In the genomic region with DNA sequence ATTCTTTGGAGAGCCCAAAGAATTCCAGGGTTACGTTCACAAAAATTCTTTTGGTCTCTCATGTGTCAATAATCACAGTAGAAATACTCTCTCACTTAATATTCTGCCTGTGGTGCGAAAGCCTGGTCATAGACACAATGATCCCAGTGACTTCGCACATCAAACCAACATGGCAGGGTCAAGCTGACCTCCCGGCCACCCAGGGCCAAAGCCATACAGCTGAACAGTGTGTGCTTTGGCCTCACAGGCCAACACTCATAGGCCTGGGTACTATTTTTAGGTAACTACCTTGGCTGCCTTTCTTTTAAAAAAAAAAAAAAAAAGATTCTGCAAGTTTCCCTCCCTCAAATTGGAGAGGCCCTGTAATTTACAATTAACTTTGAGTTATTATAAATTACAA, we compare ENCODE assay signal across 24 mouse cellular contexts. TPM values are rescaled to one million over a fixed set of nuclear protein-coding genes. Genes with fewer than 3 reads are reported as not detected.
DNase-seq lines count a peak whose midpoint lies in the region; ATAC-seq and TF ChIP-seq lines count a peak whose summit lies in the region.
"Had no signal": no experiment of that assay in that cellular context is flagged by ENCODE, and none has a peak within 500 bp of the region (broad histone marks: within the 10 kb centered on the region; RNA-seq: fewer than 3 reads in every experiment).

No protein-coding gene starts in this region.

- no peak for TF ChIP-seq POLR2A in heart, adult 2 months (IDR thresholded peaks at IDR 0.05; ENCODE audit: insufficient read depth, low read depth, low read length)

- no peak overlapping the region for H3K4me2 ChIP-seq in heart, embryonic 15.5 days
- H3K4me2 ChIP-seq: embryonic facial prominence, embryonic 15.5 days; forebrain, embryonic 15.5 days; hindbrain, embryonic 14.5 days; limb, embryonic 12.5 days; liver, embryonic 11.5 days; midbrain, embryonic 11.5 days; neural tube, embryonic 15.5 days had no signal

- no peak for TF ChIP-seq CTCF in heart, adult 2 months (IDR thresholded peaks at IDR 0.05)

- H3K4me3 ChIP-seq in heart, adult 2 months = no peak overlapping the region
- no peak overlapping the region for H3K4me3 ChIP-seq in heart, embryonic 10.5 days
- no peak overlapping the region for H3K4me3 ChIP-seq in heart, embryonic 15.5 days
- H3K4me3 ChIP-seq: embryonic facial prominence, embryonic 15.5 days; forebrain, embryonic 15.5 days; limb, embryonic 12.5 days; neural tube, embryonic 15.5 days had no signal

- H3K9ac ChIP-seq in heart, adult 2 months (ENCODE audit: low read depth, low read length) = no peak overlapping the region
- no peak overlapping the region for H3K9ac ChIP-seq in heart, embryonic 15.5 days
- H3K9ac ChIP-seq: embryonic facial prominence, embryonic 15.5 days; forebrain, embryonic 15.5 days; hindbrain, embryonic 14.5 days; limb, embryonic 12.5 days; liver, postnatal 0 days; neural tube, embryonic 15.5 days had no signal

- H3K36me3 ChIP-seq in heart, adult 2 months (ENCODE audit: control insufficient read depth, insufficient read depth, low read length) = peaks cover 55% of the 10 kb centered on the region
- H3K36me3 ChIP-seq in heart, embryonic 10.5 days = peaks cover 75% of the 10 kb centered on the region
- H3K36me3 ChIP-seq in heart, embryonic 15.5 days = peaks cover 43% of the 10 kb centered on the region

- no peaks in the 10 kb centered on the region for H3K9me3 ChIP-seq in heart, embryonic 10.5 days
- no peaks in the 10 kb centered on the region for H3K9me3 ChIP-seq in heart, embryonic 15.5 days (replicated peaks)
- H3K9me3 ChIP-seq: embryonic facial prominence, embryonic 15.5 days; forebrain, embryonic 15.5 days; limb, embryonic 12.5 days; neural tube, embryonic 15.5 days had no signal

- 66% methylated on average over 4 of the region's 4 CpGs for WGBS in heart, adult 2 months
- WGBS in heart, embryonic 10.5 days = 79% methylated on average over 4 of the region's 4 CpGs
- WGBS in heart, embryonic 15.5 days = 73% methylated on average over 4 of the region's 4 CpGs

- intact Hi-C loops in gastrocnemius, postnatal 36 days (cut with DNase I) = no loop called here
- intact Hi-C loops in heart, adult 2 months (cut with DNase I) = loop anchor here (5.0 kb wide), 1 partner anchor 481 kb away; no protein-coding TSS in a partner anchor

- H3K27ac ChIP-seq in heart, adult 2 months = peak overlapping the region; percentile 62
- H3K27ac ChIP-seq in heart, embryonic 10.5 days = no peak overlapping the region
- no peak overlapping the region for H3K27ac ChIP-seq in heart, embryonic 15.5 days
- H3K27ac ChIP-seq: embryonic facial prominence, embryonic 15.5 days; forebrain, embryonic 15.5 days; hindbrain, embryonic 14.5 days; limb, embryonic 12.5 days; neural tube, embryonic 15.5 days had no signal

- DNase-seq in gastrocnemius, adult 18-20 months (ENCODE audit: low spot score) = peak; percentile 64
- DNase-seq in gastrocnemius, postnatal 36 days = no peak
- DNase-seq in heart, adult 2 months = peak in 1 of 2 experiments; percentile 51
- DNase-seq in heart, embryonic 10.5 days (ENCODE audit: low spot score) = no peak
- DNase-seq in Muller cell, postnatal 12 days (ENCODE audit: inconsistent ontology term) = peak; percentile 41
- no peak for DNase-seq in frontal cortex, postnatal 36 days (ENCODE audit: low spot score in 2 of 2)
- DNase-seq in left cerebral cortex, adult 11 months (ENCODE audit: low spot score) = no peak
- DNase-seq: adrenal gland, postnatal 10 days; cerebellum, adult 9-10 months; kidney, adult 2 months; kidney, postnatal 14 days; liver, postnatal 0 days; retina, postnatal 1 day; right cerebral cortex, postnatal 25 days; thymus, postnatal 25 days had no signal

- 0 out of 2 replicates have a peak, but pooled peaks have one; percentile 39 for ATAC-seq in heart, embryonic 15.5 days (replicated peaks; ENCODE audit: insufficient number of reproducible peaks, insufficient read depth, low FRiP score, low read depth)
- ATAC-seq: forebrain, embryonic 15.5 days; liver, postnatal 0 days; lung, postnatal 0 days had no signal

- H3K79me2 ChIP-seq in heart, adult 2 months (replicated peaks; ENCODE audit: control insufficient read depth, insufficient read depth, low read length) = no peaks in the 10 kb centered on the region

- no peaks in the 10 kb centered on the region for H3K27me3 ChIP-seq in heart, adult 2 months (ENCODE audit: control insufficient read depth, insufficient read depth, low read length)
- no peaks in the 10 kb centered on the region for H3K27me3 ChIP-seq in heart, embryonic 10.5 days (ENCODE audit: insufficient read depth, poor library complexity, severe bottlenecking)
- H3K27me3 ChIP-seq in heart, embryonic 15.5 days = no peaks in the 10 kb centered on the region
- H3K27me3 ChIP-seq: embryonic facial prominence, embryonic 15.5 days; forebrain, embryonic 15.5 days; limb, embryonic 12.5 days; neural tube, embryonic 15.5 days had no signal

- TF ChIP-seq EP300 in heart, adult 2 months (IDR thresholded peaks at IDR 0.05; ENCODE audit: insufficient read depth, low read depth, low read length) = peak; percentile 78

- peaks cover 2% of the 10 kb centered on the region for H3K4me1 ChIP-seq in heart, adult 2 months (ENCODE audit: control insufficient read depth, insufficient read depth, low read length)
- no peaks in the 10 kb centered on the region for H3K4me1 ChIP-seq in heart, embryonic 10.5 days
- H3K4me1 ChIP-seq in heart, embryonic 15.5 days (replicated peaks) = peaks cover 20% of the 10 kb centered on the region; the same call in 1 of the 2 replicates
- H3K4me1 ChIP-seq: embryonic facial prominence, embryonic 15.5 days; forebrain, embryonic 15.5 days; limb, embryonic 12.5 days; neural tube, embryonic 15.5 days had no signal

RNA-seq across cellular contexts. Expression of gene Ssr3, which starts 11.3 kb away (rescaled TPM):
- total RNA-seq in gastrocnemius, adult 18-20 months (2021) = 100 to 1,000 TPM; 132 to 153 TPM
- total RNA-seq in gastrocnemius, postnatal 36 days (2021) = 100 to 1,000 TPM; 125 to 145 TPM
- 100 to 1,000 TPM; 111 to 120 TPM for total RNA-seq in heart, adult 2 months (2021)
- polyA plus RNA-seq in heart, adult 2 months (2012; rRNA removed) = 64.8 and 120 TPM in 2 replicates
- polyA plus RNA-seq in heart, embryonic 10.5 days (2016; fragmentation: Nextera tagmentation; extraction: Ambion mirVana) = 243 and 263 TPM in 2 replicates
- polyA plus RNA-seq in heart, embryonic 15.5 days (2015; fragmentation: Nextera tagmentation; extraction: Ambion mirVana) = 193 and 207 TPM in 2 replicates

Comparison
In these comparisons a context has a peak if more than half of its experiments do, and no peak if none do; other contexts are left out.
1. DNase-seq: peak in gastrocnemius, adult 18-20 months (single experiment) and Muller cell, postnatal 12 days (single experiment); none in gastrocnemius, postnatal 36 days (0 of 2), heart, embryonic 10.5 days (single experiment), frontal cortex, postnatal 36 days (0 of 2) and left cerebral cortex, adult 11 months (single experiment).